Mouse (Mus musculus) megakaryocyte, embryonic 14.5 days (primary cell): ENCODE results near the gene Fgfr4.

Experiments
- FLI1 ChIP-seq: IDR thresholded peaks from 2 replicates; pipeline ENCODE4 v1.6.1; 2012; ENCODE audit warnings: low read length, inconsistent platforms, mixed read lengths
- GATA1 ChIP-seq: IDR thresholded peaks from 3 replicates; pipeline ENCODE4 v1.6.1; 2012; ENCODE audit warnings: mixed read lengths, low read length, inconsistent platforms, borderline replicate concordance

- TF ChIP-seq GATA1, result no peak
- no peak for TF ChIP-seq FLI1
These were observed 60.1 kb downstream of the Fgfr4 start for GRCm38 (mm10) chr13:55212361-55213137.
